ENCODE assay signal across 8 mouse cellular contexts in genomic region chr13:24831353-24832130, GRCm38 (mm10). TPM values are rescaled to one million over a fixed set of nuclear protein-coding genes. Genes with fewer than 3 reads are reported as not detected.
DNase-seq lines count a peak whose midpoint lies in the region; ATAC-seq and TF ChIP-seq lines count a peak whose summit lies in the region.

Acot13 (minus strand) TSS chr13:24831540.
Tdp2 (plus strand) TSS chr13:24831679.

- no peaks in the 10 kb centered on the region; the same call in 1 of the 2 replicates for H3K4me1 ChIP-seq in cortical plate, adult 2 months (ENCODE audit: control insufficient read depth, insufficient read depth, low read length)

- 0 out of 2 replicates have a peak within 1 kb of the TSS, but pooled peaks have one; percentile 5 for H3K27ac ChIP-seq in cortical plate, adult 2 months (ENCODE audit: insufficient read depth, low read length)

- no peak for TF ChIP-seq CTCF in cortical plate, adult 2 months (IDR thresholded peaks at IDR 0.05; ENCODE audit: extremely low read depth, insufficient read depth, low read length)

- DNase-seq in gastrocnemius, postnatal 10 days: peak; percentile 95
- DNase-seq in induced T-regulatory cell, adult 2 months (ENCODE audit: low read depth): peak; percentile 99
- peak; percentile 89 to 92 for DNase-seq in left cerebral cortex, adult 9 months (ENCODE audit: low spot score in 2 of 2)
- DNase-seq in right cerebral cortex, postnatal 14 days: peak; percentile 94
- peak; percentile 86 to 92 for DNase-seq in urinary bladder, postnatal 36 days (ENCODE audit: low spot score in 2 of 2)

- peak; percentile 96 for ATAC-seq in activated CD4-positive, CD25-positive, alpha-beta regulatory T cell, adult 4 months
- ATAC-seq in megakaryocyte progenitor cell, adult 5-6 weeks (replicated peaks; ENCODE audit: poor library complexity): peak; percentile 96

- peak; percentile 83 for TF ChIP-seq POLR2A in cortical plate, adult 2 months (IDR thresholded peaks at IDR 0.05; ENCODE audit: extremely low read depth, insufficient read depth, low read length)

- peak within 1 kb of the TSS; percentile 77 for H3K4me3 ChIP-seq in cortical plate, adult 2 months (ENCODE audit: insufficient read depth, low read length)

RNA-seq across cellular contexts. Expression of gene Acot13, which starts in this region (rescaled TPM):
- polyA plus RNA-seq in activated CD4-positive, CD25-positive, alpha-beta regulatory T cell, adult 4 months (2017; shearing (Covaris generic)): 10 to 100 TPM; 69.2 to 76.1 TPM
- polyA plus RNA-seq in cortical plate, adult 2 months (2012; rRNA removed): 153 and 169 TPM in 2 replicates
- 10 to 100 TPM; 90.3 to 97.4 TPM for total RNA-seq in gastrocnemius, postnatal 10 days (2021)
- 41.4 and 46.0 TPM in 2 replicates for total RNA-seq in megakaryocyte progenitor cell, adult 5-6 weeks (2015)
- total RNA-seq in megakaryocyte progenitor cell, adult 5-6 weeks (2017): 43.2 and 56.2 TPM in 2 replicates

RNA-seq across cellular contexts. Expression of gene Tdp2, which starts in this region (rescaled TPM):
- 10 to 100 TPM; 17.2 to 24.2 TPM for polyA plus RNA-seq in activated CD4-positive, CD25-positive, alpha-beta regulatory T cell, adult 4 months (2017; shearing (Covaris generic))
- 25.2 and 28.8 TPM in 2 replicates for polyA plus RNA-seq in cortical plate, adult 2 months (2012; rRNA removed)
- 10 to 100 TPM; 10.8 to 12.4 TPM for total RNA-seq in gastrocnemius, postnatal 10 days (2021)
- 71.0 and 73.2 TPM in 2 replicates for total RNA-seq in megakaryocyte progenitor cell, adult 5-6 weeks (2015)
- 55.6 and 62.0 TPM in 2 replicates for total RNA-seq in megakaryocyte progenitor cell, adult 5-6 weeks (2017)

Comparison
In these comparisons a context has a peak if more than half of its experiments do, and no peak if none do; other contexts are left out.
1. Peak in every context shown above with its lines: DNase-seq, ATAC-seq, H3K4me3 ChIP-seq and H3K27ac ChIP-seq.
2. RNA of gene Tdp2 (total RNA-seq): 55.6 to 73.2 TPM in megakaryocyte progenitor cell, adult 5-6 weeks; 10.8 to 12.4 TPM in gastrocnemius, postnatal 10 days; every median in the first group is over 4 times any median in the second.